ENCODE assay signal across 8 mouse cellular contexts in genomic region chr12:28750021-28750633, GRCm38 (mm10). TPM values are rescaled to one million over a fixed set of nuclear protein-coding genes. Genes with fewer than 3 reads are reported as not detected.
DNase-seq lines count a peak whose midpoint lies in the region; ATAC-seq and TF ChIP-seq lines count a peak whose summit lies in the region.

Gene Trappc12, minus strand, starts transcription at chr12:28750472.

- CTCF ChIA-PET in Patski (lab: Charles Lee): interaction anchor here (1.1 kb wide), 1 partner anchor 10 kb away, joined by 3 read pairs; no protein-coding TSS in a partner anchor

- peak within 1 kb of the TSS; percentile 79 for H3K27ac ChIP-seq in hindbrain, embryonic 13.5 days

- peak; percentile 84 for ATAC-seq in Patski
- ATAC-seq in hindbrain, embryonic 13.5 days (ENCODE audit: low FRiP score): peak; percentile 90

- H3K4me2 ChIP-seq in hindbrain, embryonic 13.5 days: peak within 1 kb of the TSS; percentile 98

- H3K36me3 ChIP-seq in hindbrain, embryonic 13.5 days: peaks cover 21% of the 10 kb centered on the region

- H3K9me3 ChIP-seq in hindbrain, embryonic 13.5 days: no peaks in the 10 kb centered on the region

- WGBS in hindbrain, embryonic 13.5 days: 2% methylated on average over 41 of the region's 41 CpGs

- in situ Hi-C loops in Patski (cut with MboI; ENCODE audit: low pct_unique_long_range_greater_than_20kb): no loop called here

- POLR2A ChIA-PET in Patski (lab: Charles Lee): no interaction called here

- no peak for TF ChIP-seq CTCF in Patski (IDR thresholded peaks at IDR 0.05)

- H3K4me1 ChIP-seq in hindbrain, embryonic 13.5 days (replicated peaks): peaks cover 52% of the 10 kb centered on the region

- H3K9ac ChIP-seq in hindbrain, embryonic 13.5 days: peak within 1 kb of the TSS; percentile 86

- no peak for DNase-seq in Patski (ENCODE audit: low read depth, low spot score)
- peak; percentile 89 to 91 for DNase-seq in cerebellum, postnatal 14 days
- DNase-seq in frontal cortex, postnatal 14 days (ENCODE audit: low spot score in 2 of 2): peak; percentile 74 to 81
- peak; percentile 63 to 71 for DNase-seq in layer of hippocampus, postnatal 25 days (ENCODE audit: extremely low spot score in 1 of 2, low spot score in 1 of 2)
- DNase-seq in lung, postnatal 25 days (ENCODE audit: low spot score): peak; percentile 92
- DNase-seq in retina, embryonic 14.5 days (ENCODE audit: low spot score): peak; percentile 95
- peak; percentile 93 for DNase-seq in thymus, postnatal 4 days

- H3K27me3 ChIP-seq in Patski: no peaks in the 10 kb centered on the region
- H3K27me3 ChIP-seq in hindbrain, embryonic 13.5 days: no peaks in the 10 kb centered on the region

- H3K4me3 ChIP-seq in hindbrain, embryonic 13.5 days: peak within 1 kb of the TSS; percentile 88

RNA-seq across cellular contexts. Expression of gene Trappc12, which starts in this region (rescaled TPM):
- 25.6 TPM for polyA plus RNA-seq in Patski (2021)
- polyA plus RNA-seq in hindbrain, embryonic 13.5 days (2015; fragmentation: Nextera tagmentation; extraction: Ambion mirVana): 41.9 and 44.0 TPM in 2 replicates
- total RNA-seq in layer of hippocampus, postnatal 25 days (2021): 10 to 100 TPM; 57.9 to 59.4 TPM
